In the genomic region with DNA sequence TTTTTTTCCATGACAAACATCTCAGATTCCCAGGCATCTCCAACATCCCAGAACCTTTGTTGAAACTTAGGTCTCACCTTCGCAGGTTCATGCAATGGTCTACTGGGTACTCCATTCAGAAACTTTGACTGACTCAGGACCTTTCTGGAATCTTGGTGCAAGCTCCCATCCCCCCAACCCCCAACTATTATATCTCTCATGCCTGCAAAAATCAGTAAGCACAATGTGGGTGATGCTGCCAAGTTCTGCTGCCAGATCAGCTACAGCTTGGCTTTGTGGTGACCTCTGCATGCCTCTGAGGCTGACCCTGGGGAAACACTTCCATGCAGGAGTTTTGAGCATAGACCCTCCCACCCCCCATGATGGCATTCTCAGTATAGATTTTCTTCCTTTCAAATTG, we compare ENCODE assay signal across 19 mouse cellular contexts. TPM values are rescaled to one million over a fixed set of nuclear protein-coding genes. Genes with fewer than 3 reads are reported as not detected.
"Had no signal": no experiment of that assay in that cellular context is flagged by ENCODE, and none has a peak within 500 bp of the region (broad histone marks: within the 10 kb centered on the region; RNA-seq: fewer than 3 reads in every experiment).

No protein-coding gene starts in this region.

- H3K36me3 ChIP-seq: midbrain, embryonic 10.5 days; midbrain, embryonic 12.5 days; neural tube, embryonic 13.5 days; neural tube, embryonic 15.5 days had no signal

- H3K9me3 ChIP-seq: midbrain, embryonic 12.5 days; neural tube, embryonic 15.5 days had no signal

- H3K4me2 ChIP-seq: lung, embryonic 14.5 days; midbrain, embryonic 12.5 days; neural tube, embryonic 13.5 days; neural tube, embryonic 15.5 days had no signal

- H3K27me3 ChIP-seq: midbrain, embryonic 12.5 days; neural tube, embryonic 13.5 days; neural tube, embryonic 15.5 days had no signal

- H3K27ac ChIP-seq: midbrain, embryonic 10.5 days; midbrain, embryonic 12.5 days; neural tube, embryonic 13.5 days; neural tube, embryonic 15.5 days had no signal

- ATAC-seq: midbrain, embryonic 16.5 days had no signal

- H3K9ac ChIP-seq: lung, embryonic 14.5 days; midbrain, embryonic 12.5 days; neural tube, embryonic 13.5 days; neural tube, embryonic 15.5 days had no signal

- DNase-seq: lung, embryonic 14.5 days; lung, postnatal 14 days; lung, postnatal 4 days; midbrain, embryonic 14.5 days; retina, postnatal 1 day; right cerebral cortex, adult 18-20 months; right cerebral cortex, postnatal 25 days; right cerebral cortex, postnatal 4 days; spleen, adult 18-20 months; thymus, adult 18-20 months; thymus, postnatal 14 days; thymus, postnatal 36 days had no signal

- H3K4me3 ChIP-seq: midbrain, embryonic 10.5 days; midbrain, embryonic 12.5 days; myocyte; neural tube, embryonic 13.5 days; neural tube, embryonic 15.5 days had no signal

- H3K4me1 ChIP-seq: midbrain, embryonic 10.5 days; midbrain, embryonic 12.5 days; neural tube, embryonic 13.5 days; neural tube, embryonic 15.5 days had no signal

RNA-seq across cellular contexts. Expression of a gene that starts 44.0 kb away (rescaled TPM):
- total RNA-seq: megakaryocyte-erythroid progenitor cell, adult 5-6 weeks had no signal
